Mouse (Mus musculus) layer of hippocampus, adult 9-11 months (tissue): Measurements from ENCODE around the gene Adm.
"Not testable (repeated sequence)": the region's sequence is repeated elsewhere in the genome, so short reads cannot be mapped to it uniquely, and the experiment has no call there.

ENCODE experiments used
- DNase-seq: peaks from one replicate; pipeline ENCODE4 v3.0.0; 2022

The Adm gene

GRCm38 (mm10) chr7:110627486-110628272 lies at the start of gene Adm:
Gene Adm (plus strand): TSS chr7:110627661.
- no peak for DNase-seq

GRCm38 (mm10) chr7:110583705-110584104 lies 43.8 kb upstream of the Adm start:
- no peak for DNase-seq

GRCm38 (mm10) chr7:110584159-110584558 lies 43.3 kb upstream of the Adm start:
- no peak for DNase-seq

GRCm38 (mm10) chr7:110585250-110585649 lies 42.2 kb upstream of the Adm start:
- no peak for DNase-seq

GRCm38 (mm10) chr7:110587721-110588120 lies 39.7 kb upstream of the Adm start:
- no peak for DNase-seq

- not testable (repeated sequence) for DNase-seq
These were observed 33.5 kb upstream of the Adm start for GRCm38 (mm10) chr7:110593991-110594390.

GRCm38 (mm10) chr7:110597141-110597540 lies 30.3 kb upstream of the Adm start:
- DNase-seq = no peak

GRCm38 (mm10) chr7:110605476-110605875 lies 22.0 kb upstream of the Adm start:
- no peak for DNase-seq

- no peak for DNase-seq
These were observed 20.6 kb upstream of the Adm start for GRCm38 (mm10) chr7:110606906-110607305.

- DNase-seq = no peak
These were observed 13.9 kb upstream of the Adm start for GRCm38 (mm10) chr7:110613381-110614132.

- DNase-seq = peak; percentile 78
These were observed 13.1 kb upstream of the Adm start, which contains the start of gene Sbf2 for GRCm38 (mm10) chr7:110614133-110615063. Gene Sbf2 (minus strand): TSS chr7:110614922.

GRCm38 (mm10) chr7:110615151-110615631 lies 12.3 kb upstream of the Adm start:
- DNase-seq = peak; percentile 50

GRCm38 (mm10) chr7:110615792-110616191 lies 11.7 kb upstream of the Adm start:
- no peak for DNase-seq

- no peak for DNase-seq
These were observed 8.3 kb upstream of the Adm start for GRCm38 (mm10) chr7:110619086-110619611.

GRCm38 (mm10) chr7:110624067-110624466 lies 3.4 kb upstream of the Adm start:
- DNase-seq = no peak

- no peak for DNase-seq
These were observed 2.5 kb upstream of the Adm start for GRCm38 (mm10) chr7:110624961-110625360.

- no peak for DNase-seq
These were observed 2.0 kb upstream of the Adm start for GRCm38 (mm10) chr7:110625489-110625888.

GRCm38 (mm10) chr7:110626186-110627098 lies 1.0 kb upstream of the Adm start:
- DNase-seq = no peak

- no peak for DNase-seq
These were observed 370 bp upstream of the Adm start for GRCm38 (mm10) chr7:110627099-110627482.

GRCm38 (mm10) chr7:110628273-110628600 lies 776 bp downstream of the Adm start:
- DNase-seq = no peak

GRCm38 (mm10) chr7:110628611-110629354 lies 1.3 kb downstream of the Adm start:
- DNase-seq = no peak
